Mouse (Mus musculus) naive thymus-derived CD4-positive, alpha-beta T cell, adult 5 months (primary cell): Measurements from ENCODE around the gene Il7r. TPM values are rescaled to one million over a fixed set of nuclear protein-coding genes. Genes with fewer than 3 reads are reported as not detected.

ENCODE experiments used
- polyA plus RNA-seq: library from polyadenylated mRNA; unstranded; fragments of 100-300 nt; shearing (Covaris generic); gene quantifications from one replicate; pipeline ENCODE4 v1.2.1, GENCODE M21; 2017

Gene Il7r
- 495 TPM for polyA plus RNA-seq

GRCm38 (mm10) chr15:9530076-9530475 is at the start of gene Il7r:
TSS of gene Il7r (minus strand) at chr15:9530176.

Other genes starting within 250 kb of the Il7r start
- not detected for gene Ugt3a2, start 194.6 kb downstream of the Il7r start, polyA plus RNA-seq
- gene Capsl, start 94.1 kb downstream of the Il7r start, polyA plus RNA-seq: 0.50 TPM
- gene Spef2, start 218.7 kb upstream of the Il7r start, polyA plus RNA-seq: 2.3 TPM